Mouse (Mus musculus): ENCODE data around the gene Upf2. TPM values are rescaled to one million over a fixed set of nuclear protein-coding genes. Genes with fewer than 3 reads are reported as not detected.

Gene Upf2
- polyA plus RNA-seq, 1 experiment from 2014 or later = 4.9 TPM

- 94% methylated on average over 5 of the region's 5 CpGs for WGBS
- no peak overlapping the region for H3K27ac ChIP-seq (replicated peaks)
- H3K9ac ChIP-seq (ENCODE audit: low read length) = no peak overlapping the region
- TF ChIP-seq CTCF (IDR thresholded peaks at IDR 0.05; ENCODE audit: low read depth) (no peak), EP300 (optimal IDR thresholded peaks at IDR 0.05) (no peak)
- DNase-seq (ENCODE audit: low spot score) = no peak
- H3K4me2 ChIP-seq (replicated peaks; ENCODE audit: low read depth) = no peak overlapping the region
- H3K36me3 ChIP-seq (ENCODE audit: control insufficient read depth, insufficient read depth, low read length) = no peaks in the 10 kb centered on the region
- no peak for ATAC-seq (ENCODE audit: low FRiP score, low TSS enrichment)
- H3K4me3 ChIP-seq (ENCODE audit: low read depth, low read length) = no peak overlapping the region
- H3K4me1 ChIP-seq (replicated peaks; ENCODE audit: control insufficient read depth, insufficient read depth) = no peaks in the 10 kb centered on the region
- H3K9me3 ChIP-seq (ENCODE audit: control insufficient read depth, low read length) = no peaks in the 10 kb centered on the region
- H3K27me3 ChIP-seq (ENCODE audit: control insufficient read depth, insufficient read depth, low read length) = no peaks in the 10 kb centered on the region
Observed at GRCm38 (mm10) chr2:5927481-5927880, 23.8 kb upstream of the Upf2 start.

GRCm38 (mm10) chr2:5929793-5930192 is 21.5 kb upstream of the Upf2 start:
- WGBS = 69% methylated on average over 5 of the region's 5 CpGs
- Histone ChIP-seq H3K27ac (replicated peaks) (no peak overlapping the region), H3K4me1 (replicated peaks; ENCODE audit: control insufficient read depth, insufficient read depth) (no peaks in the 10 kb centered on the region), H3K9ac (ENCODE audit: low read length) (no peak overlapping the region), H3K4me2 (replicated peaks; ENCODE audit: low read depth) (no peak overlapping the region), H3K36me3 (ENCODE audit: control insufficient read depth, insufficient read depth, low read length) (no peaks in the 10 kb centered on the region), H3K4me3 (ENCODE audit: low read depth, low read length) (no peak overlapping the region), H3K9me3 (ENCODE audit: control insufficient read depth, low read length) (no peaks in the 10 kb centered on the region), H3K27me3 (ENCODE audit: control insufficient read depth, insufficient read depth, low read length) (no peaks in the 10 kb centered on the region)
- TF ChIP-seq EP300 (optimal IDR thresholded peaks at IDR 0.05) = no peak
- TF ChIP-seq CTCF (IDR thresholded peaks at IDR 0.05; ENCODE audit: low read depth) = no peak
- ATAC-seq (ENCODE audit: low FRiP score, low TSS enrichment) (no peak), DNase-seq (ENCODE audit: low spot score) (no peak)

GRCm38 (mm10) chr2:5930291-5931054 is 20.8 kb upstream of the Upf2 start:
- no peak overlapping the region for H3K27ac ChIP-seq (replicated peaks)
- no peak for ATAC-seq (ENCODE audit: low FRiP score, low TSS enrichment)
- no peaks in the 10 kb centered on the region for H3K36me3 ChIP-seq (ENCODE audit: control insufficient read depth, insufficient read depth, low read length)

GRCm38 (mm10) chr2:5931938-5932337 is 19.3 kb upstream of the Upf2 start:
- no peak overlapping the region for H3K27ac ChIP-seq (replicated peaks)
- TF ChIP-seq EP300 (optimal IDR thresholded peaks at IDR 0.05) (no peak), CTCF (IDR thresholded peaks at IDR 0.05; ENCODE audit: low read depth) (no peak)
- H3K4me2 ChIP-seq (replicated peaks; ENCODE audit: low read depth) = no peak overlapping the region
- no peaks in the 10 kb centered on the region for H3K9me3 ChIP-seq (ENCODE audit: control insufficient read depth, low read length)
- H3K27me3 ChIP-seq (ENCODE audit: control insufficient read depth, insufficient read depth, low read length) = no peaks in the 10 kb centered on the region
- 89% methylated on average over 5 of the region's 5 CpGs for WGBS
- no peak overlapping the region for H3K4me3 ChIP-seq (ENCODE audit: low read depth, low read length)
- DNase-seq (ENCODE audit: low spot score) (no peak), ATAC-seq (ENCODE audit: low FRiP score, low TSS enrichment) (no peak)
- H3K4me1 ChIP-seq (replicated peaks; ENCODE audit: control insufficient read depth, insufficient read depth) = no peaks in the 10 kb centered on the region
- H3K9ac ChIP-seq (ENCODE audit: low read length) = no peak overlapping the region
- H3K36me3 ChIP-seq (ENCODE audit: control insufficient read depth, insufficient read depth, low read length) = no peaks in the 10 kb centered on the region

More at GRCm38 (mm10) chr2:5930291-5931054, 20.8 kb upstream of the Upf2 start:
- no peak for TF ChIP-seq EP300 (optimal IDR thresholded peaks at IDR 0.05)
- no peak for TF ChIP-seq CTCF (IDR thresholded peaks at IDR 0.05; ENCODE audit: low read depth)
- Histone ChIP-seq H3K27me3 (ENCODE audit: control insufficient read depth, insufficient read depth, low read length) (no peaks in the 10 kb centered on the region), H3K4me3 (ENCODE audit: low read depth, low read length) (no peak overlapping the region), H3K4me1 (replicated peaks; ENCODE audit: control insufficient read depth, insufficient read depth) (no peaks in the 10 kb centered on the region), H3K9me3 (ENCODE audit: control insufficient read depth, low read length) (no peaks in the 10 kb centered on the region), H3K4me2 (replicated peaks; ENCODE audit: low read depth) (no peak overlapping the region), H3K9ac (ENCODE audit: low read length) (no peak overlapping the region)
- WGBS = 85% methylated on average over 18 of the region's 18 CpGs
- DNase-seq (ENCODE audit: low spot score) = no peak

GRCm38 (mm10) chr2:5934936-5935335 is 16.3 kb upstream of the Upf2 start:
- DNase-seq (ENCODE audit: low spot score) (no peak), ATAC-seq (ENCODE audit: low FRiP score, low TSS enrichment) (no peak)
- Histone ChIP-seq H3K9ac (ENCODE audit: low read length) (no peak overlapping the region), H3K4me3 (ENCODE audit: low read depth, low read length) (no peak overlapping the region), H3K4me2 (replicated peaks; ENCODE audit: low read depth) (no peak overlapping the region), H3K4me1 (replicated peaks; ENCODE audit: control insufficient read depth, insufficient read depth) (no peaks in the 10 kb centered on the region), H3K9me3 (ENCODE audit: control insufficient read depth, low read length) (no peaks in the 10 kb centered on the region), H3K36me3 (ENCODE audit: control insufficient read depth, insufficient read depth, low read length) (no peaks in the 10 kb centered on the region), H3K27me3 (ENCODE audit: control insufficient read depth, insufficient read depth, low read length) (no peaks in the 10 kb centered on the region), H3K27ac (replicated peaks) (no peak overlapping the region)
- WGBS = 91% methylated on average over 3 of the region's 3 CpGs
- no peak for TF ChIP-seq CTCF (IDR thresholded peaks at IDR 0.05; ENCODE audit: low read depth)
- TF ChIP-seq EP300 (optimal IDR thresholded peaks at IDR 0.05) = no peak

- DNase-seq (ENCODE audit: low spot score) (no peak), ATAC-seq (ENCODE audit: low FRiP score, low TSS enrichment) (no peak)
- Histone ChIP-seq H3K4me1 (replicated peaks; ENCODE audit: control insufficient read depth, insufficient read depth) (no peaks in the 10 kb centered on the region), H3K4me2 (replicated peaks; ENCODE audit: low read depth) (no peak overlapping the region), H3K27me3 (ENCODE audit: control insufficient read depth, insufficient read depth, low read length) (no peaks in the 10 kb centered on the region), H3K36me3 (ENCODE audit: control insufficient read depth, insufficient read depth, low read length) (no peaks in the 10 kb centered on the region), H3K9ac (ENCODE audit: low read length) (no peak overlapping the region), H3K9me3 (ENCODE audit: control insufficient read depth, low read length) (no peaks in the 10 kb centered on the region), H3K27ac (replicated peaks) (no peak overlapping the region), H3K4me3 (ENCODE audit: low read depth, low read length) (no peak overlapping the region)
- 79% methylated on average over 6 of the region's 6 CpGs for WGBS
- TF ChIP-seq EP300 (optimal IDR thresholded peaks at IDR 0.05) (no peak), CTCF (IDR thresholded peaks at IDR 0.05; ENCODE audit: low read depth) (no peak)
Observed at GRCm38 (mm10) chr2:5936068-5936467, 15.2 kb upstream of the Upf2 start.

Data from stomach, postnatal 0 days (tissue).